Mouse (Mus musculus) embryo, embryonic 11 days (tissue): Measurements from ENCODE around the gene Spout1.
"Not testable (repeated sequence)": the region's sequence is repeated elsewhere in the genome, so short reads cannot be mapped to it uniquely, and the experiment has no call there.

Experiments used
- DNase-seq: peaks from one replicate; pipeline ENCODE4 v3.0.0-alpha.2; 2015

Gene Spout1

GRCm38 (mm10) chr2:30177700-30178675, at the start of gene Spout1:
Gene Spout1 (minus strand): TSS chr2:30178459.
- peak; percentile 99 for DNase-seq

DNA sequence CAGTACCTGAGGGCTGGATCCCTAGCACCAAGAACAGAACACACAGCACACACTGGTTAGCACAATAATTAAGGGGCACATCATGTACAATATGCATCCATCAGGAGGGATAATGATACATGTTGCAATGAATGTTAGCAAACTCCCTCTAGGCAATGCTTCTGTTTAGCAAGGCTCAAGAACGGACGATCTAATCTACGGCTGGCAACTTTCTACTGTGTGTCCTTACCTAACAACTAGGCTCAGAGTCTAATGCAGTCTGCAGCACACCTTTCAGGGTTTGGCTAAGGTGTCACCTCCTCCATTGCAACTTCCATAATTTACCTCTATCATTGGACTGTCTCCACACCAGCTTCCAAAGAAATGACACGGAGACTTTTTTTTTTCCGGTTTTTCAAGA, 38.0 kb upstream of the Spout1 start:
- no peak for DNase-seq

- no peak for DNase-seq
Observed at GRCm38 (mm10) chr2:30215493-30215892, 37.2 kb upstream of the Spout1 start.

DNA sequence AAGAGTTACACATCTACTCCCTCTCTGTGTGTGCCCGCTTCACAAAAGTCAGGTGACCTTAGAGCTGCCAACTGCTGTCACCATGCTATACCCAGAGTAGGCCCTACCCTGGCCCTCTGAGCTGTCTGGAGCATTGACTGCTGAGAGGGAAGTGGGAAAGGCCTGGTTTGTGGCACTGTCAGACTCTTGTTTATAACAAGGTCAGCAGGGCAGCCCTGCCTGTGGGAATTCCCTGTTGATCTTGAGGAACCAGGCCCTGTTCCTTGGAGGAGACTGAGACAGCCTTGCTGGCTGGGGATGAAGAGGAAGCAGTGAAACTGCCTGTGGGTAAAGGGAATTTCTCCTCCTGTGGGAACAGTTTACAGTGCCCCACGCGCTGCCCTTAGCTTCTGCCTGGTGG, 36.5 kb upstream of the Spout1 start:
- DNase-seq = no peak

DNA sequence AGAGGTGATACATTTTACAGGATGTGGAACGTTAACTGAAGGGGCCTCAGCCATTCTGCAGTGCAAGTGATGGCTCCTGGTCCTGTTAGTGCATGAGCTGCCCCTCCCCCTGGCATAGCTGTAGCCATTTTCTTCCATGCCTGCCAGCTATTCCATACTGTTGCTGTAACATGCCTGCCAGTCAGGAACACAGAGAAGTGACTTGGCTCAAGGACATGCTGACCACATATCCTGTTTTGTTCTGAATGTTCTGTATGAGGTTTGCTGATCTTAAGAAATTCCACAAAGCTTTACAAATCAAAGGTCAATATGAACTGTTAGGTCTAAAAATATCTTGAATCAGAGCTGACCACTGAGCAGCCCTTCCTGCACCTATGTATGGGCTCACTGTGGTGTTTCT, 34.7 kb upstream of the Spout1 start:
- DNase-seq = no peak

GRCm38 (mm10) chr2:30212169-30212545, 33.9 kb upstream of the Spout1 start:
- DNase-seq = no peak

GRCm38 (mm10) chr2:30211408-30212168, 33.3 kb upstream of the Spout1 start:
- DNase-seq = no peak

- no peak for DNase-seq
Observed at GRCm38 (mm10) chr2:30207886-30208285, 29.6 kb upstream of the Spout1 start.

- DNase-seq = no peak
Observed at GRCm38 (mm10) chr2:30207401-30207800, 29.1 kb upstream of the Spout1 start.

GRCm38 (mm10) chr2:30205629-30206357, 27.5 kb upstream of the Spout1 start, which contains the start of gene Kyat1:
Gene Kyat1 (minus strand): TSS chr2:30205847.
- DNase-seq = peak; percentile 97

DNA sequence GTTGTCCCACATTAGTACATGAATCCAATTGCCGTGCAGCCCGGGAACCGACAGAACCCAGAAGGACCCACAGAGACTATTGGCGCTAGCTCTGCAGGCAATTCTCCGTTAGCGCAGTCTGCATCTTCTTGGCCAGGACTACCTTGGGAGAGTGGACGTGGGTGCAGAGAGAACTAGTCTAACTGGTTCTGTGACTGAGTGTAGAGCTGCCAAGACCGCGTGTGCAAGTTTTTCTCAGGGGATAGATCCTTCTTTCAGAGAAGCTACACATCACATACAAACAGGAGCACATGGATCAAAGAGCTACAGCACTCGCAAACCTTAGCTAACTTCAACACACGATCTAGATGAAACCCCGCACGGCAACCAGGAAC, 27.0 kb upstream of the Spout1 start:
- DNase-seq = peak; percentile 42

DNA sequence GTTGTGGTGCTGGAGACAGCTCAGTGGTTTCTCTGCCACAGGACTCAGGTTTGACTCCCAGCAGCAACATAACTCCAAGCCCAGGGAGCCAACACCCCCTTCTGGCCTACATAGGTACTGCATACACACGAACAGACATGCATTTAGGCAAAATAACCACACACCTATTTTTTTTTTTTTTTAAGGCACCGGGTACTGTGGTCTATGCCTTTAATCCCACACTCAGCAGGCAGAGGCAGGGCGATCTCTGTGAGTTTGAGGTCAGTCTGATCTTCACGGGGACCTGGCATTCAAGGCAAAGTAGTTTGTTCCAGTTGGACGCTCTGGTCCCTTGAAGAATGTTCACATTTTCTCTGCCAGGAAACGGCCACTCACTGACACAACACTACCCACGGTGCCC, 25.2 kb upstream of the Spout1 start:
- peak; percentile 7 for DNase-seq

DNA sequence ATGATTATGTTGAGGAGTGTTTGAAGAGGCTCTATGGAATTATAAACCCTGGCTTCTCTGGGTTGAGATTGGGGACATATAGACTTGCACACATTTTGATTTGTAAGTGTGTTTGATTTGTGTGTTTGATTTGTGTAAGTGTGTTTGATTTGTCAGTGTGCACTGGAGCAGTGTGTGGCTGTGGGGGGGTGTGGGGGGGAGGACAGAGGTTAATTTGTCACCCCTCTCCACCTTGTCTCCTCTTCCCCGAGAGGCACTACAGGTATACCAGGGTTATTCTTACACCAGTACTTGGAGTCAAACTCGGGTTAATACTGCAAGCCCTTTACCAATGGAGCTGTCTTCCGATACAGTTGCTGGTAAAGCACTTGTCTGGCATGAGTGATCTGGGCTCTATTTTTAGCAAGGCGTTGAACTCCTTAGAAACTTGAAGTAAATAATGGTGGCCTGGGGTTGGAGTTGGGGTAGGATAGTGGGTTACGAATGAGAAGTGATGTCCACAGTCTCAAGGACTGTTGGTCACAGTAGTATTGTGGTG, 22.2 kb upstream of the Spout1 start:
- no peak for DNase-seq

DNA sequence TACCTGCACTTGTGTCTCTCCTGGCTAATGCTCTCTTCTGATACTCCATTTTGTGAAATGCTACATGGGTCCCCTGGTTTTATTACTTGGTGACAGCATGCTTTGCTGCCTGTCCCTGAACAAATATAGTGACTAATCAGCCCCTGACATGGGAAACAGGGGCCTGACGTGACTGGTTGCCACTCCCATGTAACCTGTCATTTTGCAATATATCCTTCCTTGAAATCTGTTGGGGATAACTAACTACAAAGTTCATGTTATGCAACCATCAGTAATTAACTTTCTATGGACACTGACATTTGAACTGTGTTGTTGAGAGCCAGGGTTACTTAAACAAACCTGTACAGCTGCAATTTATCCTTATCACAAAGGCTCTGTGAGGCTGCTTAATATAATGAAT, 21.7 kb upstream of the Spout1 start:
- no peak for DNase-seq

GRCm38 (mm10) chr2:30198021-30198420, 19.8 kb upstream of the Spout1 start:
- DNase-seq = no peak

- DNase-seq = no peak
Observed at GRCm38 (mm10) chr2:30194656-30195055, 16.4 kb upstream of the Spout1 start.

- DNase-seq = no peak
Observed at GRCm38 (mm10) chr2:30191790-30192580, 13.7 kb upstream of the Spout1 start.

DNA sequence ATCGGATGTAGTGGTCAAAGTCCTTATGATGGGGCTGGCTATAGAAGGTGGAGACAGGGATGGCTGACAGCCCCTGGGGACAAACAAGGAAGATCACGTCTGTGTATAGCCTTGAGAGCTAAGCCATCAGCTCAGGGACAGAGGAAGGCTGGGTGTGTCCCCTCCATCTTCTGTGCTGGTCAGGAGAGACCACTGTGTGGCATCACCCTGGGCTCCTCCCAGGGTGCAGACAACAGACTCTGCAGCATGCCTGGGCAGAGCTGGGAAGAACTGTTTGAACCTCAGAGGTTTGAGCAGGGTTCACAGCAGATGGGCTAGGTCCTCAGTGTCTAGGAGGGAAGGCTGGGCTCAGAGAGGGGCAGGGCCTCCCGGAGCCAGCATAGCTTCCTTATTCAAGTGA, 7.4 kb upstream of the Spout1 start:
- no peak for DNase-seq

DNA sequence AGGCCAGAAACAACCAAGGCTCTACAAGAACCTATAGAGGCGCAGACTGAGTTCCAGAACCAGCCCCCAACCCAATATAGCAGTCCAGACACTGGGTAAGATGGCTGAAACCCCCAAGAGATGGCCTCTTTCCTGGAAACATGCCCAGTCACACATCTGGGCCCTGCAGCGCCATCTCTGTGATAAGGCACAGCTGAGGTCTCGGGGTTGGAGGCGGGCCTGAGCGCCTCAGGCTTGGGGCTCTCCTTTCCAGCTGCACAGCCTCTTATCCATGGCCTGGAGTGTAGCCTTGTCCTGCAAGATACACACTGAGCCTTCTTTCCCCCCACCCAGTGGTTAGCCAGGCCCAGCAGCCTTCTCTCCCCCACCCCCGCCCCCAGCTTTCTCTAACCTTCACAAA, 7.0 kb upstream of the Spout1 start:
- DNase-seq = no peak

DNA sequence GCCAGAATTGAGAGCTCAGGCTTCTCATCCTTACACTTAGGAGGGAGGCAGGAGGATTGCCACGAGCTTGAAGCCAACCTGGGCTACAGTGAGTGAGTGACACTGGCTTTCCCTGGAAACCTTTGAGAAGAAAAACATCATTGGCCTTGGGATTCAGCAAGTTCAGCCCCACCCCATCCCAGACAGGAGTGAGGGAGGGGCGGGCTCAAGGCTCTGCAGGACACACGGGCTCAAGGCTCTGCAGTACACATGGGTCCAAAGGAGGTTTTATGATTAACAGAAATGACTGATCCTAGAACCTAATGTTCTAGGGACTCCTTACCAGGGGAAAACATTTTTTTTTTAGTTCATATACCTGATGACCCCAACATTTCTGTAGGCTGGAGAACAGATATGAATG, 5.5 kb upstream of the Spout1 start:
- DNase-seq = no peak

DNA sequence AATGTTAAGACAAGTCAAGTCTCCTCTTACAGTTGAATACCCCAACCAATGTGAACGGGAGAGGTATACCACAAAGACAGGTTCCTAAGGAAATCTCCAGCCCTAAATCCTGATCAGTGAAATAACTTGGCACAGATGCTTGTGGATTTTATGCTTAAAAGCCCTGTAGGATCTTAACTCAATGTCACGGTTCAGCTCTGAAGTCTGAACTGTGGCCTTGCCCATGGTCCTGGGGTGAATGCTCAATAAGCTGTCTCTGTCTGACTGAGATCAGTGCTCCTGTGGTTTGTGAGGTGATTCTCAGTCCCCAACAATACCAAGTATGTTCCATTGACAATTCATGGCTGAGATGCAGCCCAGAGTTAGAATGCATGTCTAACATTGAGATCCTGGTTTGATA, 4.2 kb upstream of the Spout1 start:
- no peak for DNase-seq

DNA sequence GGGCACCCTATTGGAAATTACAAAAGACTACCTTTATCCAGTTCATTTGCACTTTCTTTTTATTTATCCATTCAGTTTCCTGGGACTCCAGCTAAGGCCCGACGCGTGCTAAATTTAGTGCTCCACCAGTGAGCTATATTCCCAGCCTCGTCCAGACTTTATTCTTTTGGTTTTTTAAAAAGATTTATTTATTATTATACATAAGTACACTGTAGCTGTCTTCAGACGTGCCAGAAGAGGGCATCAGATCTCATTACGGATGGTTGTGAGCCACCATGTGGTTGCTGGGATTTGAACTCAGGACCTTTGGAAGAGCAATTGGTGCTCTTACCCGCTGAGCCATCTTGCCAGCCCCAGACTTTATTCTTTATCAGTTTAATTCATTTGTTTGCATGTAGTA, 452 bp upstream of the Spout1 start:
- DNase-seq = not testable (repeated sequence)
